Mouse (Mus musculus) 3T3-L1 (cell line): Measurements from ENCODE around the gene Sumo1.

Experiments used
- DNase-seq: peaks from one replicate; pipeline ENCODE4 v3.0.0-alpha.2; 2015; ENCODE audit warnings: low read depth, low spot score

Sumo1 gene

GRCm38 (mm10) chr1:59550996-59551395, 119.6 kb downstream of the Sumo1 start:
- no peak for DNase-seq

- DNase-seq, result peak; percentile 24
Observed at GRCm38 (mm10) chr1:59550227-59550626, 120.4 kb downstream of the Sumo1 start.

DNA sequence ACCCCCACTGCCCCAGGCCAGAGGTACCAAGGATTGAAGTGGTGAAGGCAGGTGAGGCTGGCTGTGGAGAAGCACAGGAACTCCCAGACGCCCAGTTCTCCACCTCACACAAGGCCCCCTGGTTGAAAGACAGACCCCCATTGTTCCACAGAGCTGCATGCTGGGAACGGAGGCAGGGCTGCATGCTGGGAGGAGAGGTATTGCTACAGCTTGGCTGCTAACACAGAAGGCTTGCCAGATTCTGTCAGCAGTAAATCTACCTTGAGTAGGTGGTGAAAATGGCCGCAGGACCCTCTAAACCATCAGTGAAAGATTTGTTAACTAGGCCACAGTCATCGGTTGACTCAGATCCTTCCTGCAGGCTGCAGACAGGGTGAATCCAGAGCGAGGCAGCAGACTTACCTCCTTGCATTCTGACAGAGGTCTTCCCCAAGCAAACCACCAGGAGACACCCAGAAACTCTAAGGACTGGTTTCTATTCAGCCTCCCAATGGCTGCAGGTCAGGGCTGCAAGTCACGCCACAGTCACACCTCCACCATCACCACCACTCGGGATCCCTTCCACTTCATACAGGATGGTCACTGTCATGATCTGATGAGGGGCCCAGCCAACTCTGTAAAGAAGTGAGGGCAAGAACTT, 121.5 kb downstream of the Sumo1 start:
- DNase-seq, result no peak

GRCm38 (mm10) chr1:59548486-59548885, 122.1 kb downstream of the Sumo1 start:
- no peak for DNase-seq

GRCm38 (mm10) chr1:59543911-59544310, 126.7 kb downstream of the Sumo1 start:
- no peak for DNase-seq

DNA sequence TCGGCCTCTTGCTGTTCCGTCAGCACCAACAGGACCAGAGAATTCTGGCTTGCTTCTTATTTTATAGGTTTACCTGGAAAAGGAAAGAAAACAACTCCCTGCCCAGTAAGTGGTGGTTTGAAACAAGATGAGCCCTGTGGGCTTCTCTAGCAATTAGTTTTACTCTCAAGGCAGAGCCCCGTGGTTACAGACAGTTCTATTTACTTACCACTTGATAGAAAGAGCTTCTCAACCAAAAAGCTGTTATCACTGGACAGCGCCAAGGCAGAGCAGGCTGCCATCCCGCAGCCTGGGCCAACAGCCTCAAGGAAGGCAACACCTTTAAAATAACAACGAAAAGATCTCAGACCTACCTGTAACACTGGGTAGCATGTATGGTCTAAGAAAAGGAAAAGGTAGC, 128.4 kb downstream of the Sumo1 start:
- no peak for DNase-seq

GRCm38 (mm10) chr1:59541271-59542020, 129.2 kb downstream of the Sumo1 start:
- DNase-seq, result no peak

DNA sequence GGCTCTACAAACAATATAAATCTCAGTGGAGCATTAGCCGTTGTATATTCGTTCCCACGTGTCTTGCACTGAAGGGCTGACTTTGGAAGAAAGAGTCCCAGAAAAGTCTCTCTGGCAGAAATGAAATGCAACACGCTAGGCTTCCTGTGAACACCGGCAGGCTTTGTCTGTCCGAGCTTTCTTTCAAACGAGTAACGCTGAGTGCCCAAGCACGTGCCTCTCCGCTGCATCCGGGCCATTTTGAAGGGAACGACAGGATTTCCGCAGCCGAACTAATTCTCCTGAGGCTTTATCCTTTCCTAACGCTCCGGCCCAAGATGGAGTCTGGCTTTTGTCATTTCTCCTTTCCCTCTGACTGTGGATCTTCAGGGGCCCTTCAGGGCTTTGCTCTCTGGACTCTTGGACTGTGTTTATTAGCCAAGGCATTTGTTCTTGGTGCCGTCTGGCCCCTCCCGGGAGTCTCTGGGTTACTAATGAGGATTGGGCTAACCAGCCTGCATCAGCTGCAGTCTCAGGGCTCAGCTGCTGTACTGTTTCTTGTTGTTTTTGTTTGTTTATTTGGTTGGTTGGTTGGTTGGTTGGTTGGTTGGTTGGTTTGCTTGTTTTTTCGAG, 130.0 kb downstream of the Sumo1 start:
- no peak for DNase-seq

DNA sequence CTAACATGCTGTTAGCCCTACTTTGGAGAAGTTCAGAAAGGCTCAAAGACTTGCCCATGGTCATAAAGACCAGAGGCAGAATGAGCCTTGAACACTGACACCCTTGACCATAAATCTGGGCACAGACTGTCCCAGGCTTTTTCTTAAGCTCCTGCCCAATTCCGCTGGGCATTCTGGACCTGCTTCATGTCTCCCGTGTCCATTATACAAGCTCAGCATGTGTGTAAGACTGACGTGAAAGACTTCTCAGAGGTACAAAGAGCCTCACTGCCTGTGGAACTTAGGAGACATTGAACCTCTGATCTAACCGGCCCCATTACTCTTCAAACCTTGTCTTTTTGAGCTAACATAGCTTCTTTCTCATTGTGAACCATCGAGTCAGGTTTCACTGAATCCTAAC, 132.3 kb downstream of the Sumo1 start:
- no peak for DNase-seq
